Mouse (Mus musculus) layer of hippocampus, adult 18-20 months (tissue): ENCODE results near the gene 2310057M21Rik. TPM values are rescaled to one million over a fixed set of nuclear protein-coding genes. Genes with fewer than 3 reads are reported as not detected.

Source experiments
- DNase-seq, 2 experiments: peaks; one replicate each; pipeline ENCODE4 v3.0.0; 2022; ENCODE audit warnings: low spot score in 2 of 2
- total RNA-seq, 2 experiments: library from RNA; stranded (reverse); gene quantifications; 2 replicates each; pipeline ENCODE4 v1.2.3; 2021

Gene 2310057M21Rik
- total RNA-seq, 2 experiments from 2014 or later, result 32.4 to 33.3 TPM

DNA sequence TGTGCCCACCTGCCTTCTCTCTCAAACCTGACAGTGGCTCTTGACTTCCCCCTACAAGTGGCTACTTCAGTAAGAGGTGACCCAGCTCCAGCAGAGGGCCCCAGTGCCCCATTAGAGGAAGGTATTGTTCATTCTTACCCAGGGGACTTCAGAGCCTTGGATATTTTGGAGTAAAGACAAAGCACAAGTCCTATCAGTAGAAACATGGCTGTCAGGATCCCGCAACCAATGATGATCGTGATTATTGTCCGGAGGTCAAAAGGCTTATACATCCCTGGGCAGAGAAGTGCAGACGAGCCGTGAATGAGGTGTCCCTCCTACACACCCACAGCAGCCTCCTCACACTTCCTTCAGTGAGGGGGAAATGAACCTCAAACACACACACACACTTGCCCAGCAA lies 35.5 kb downstream of the 2310057M21Rik start:
- DNase-seq, result no peak

- DNase-seq, result no peak
These were observed 40.4 kb downstream of the 2310057M21Rik start, which contains the start of gene Cuzd1 for GRCm38 (mm10) chr7:131322192-131322591. Gene Cuzd1, minus strand, starts transcription at chr7:131322292.

GRCm38 (mm10) chr7:131318340-131318739 lies 44.2 kb downstream of the 2310057M21Rik start:
- no peak for DNase-seq

DNA sequence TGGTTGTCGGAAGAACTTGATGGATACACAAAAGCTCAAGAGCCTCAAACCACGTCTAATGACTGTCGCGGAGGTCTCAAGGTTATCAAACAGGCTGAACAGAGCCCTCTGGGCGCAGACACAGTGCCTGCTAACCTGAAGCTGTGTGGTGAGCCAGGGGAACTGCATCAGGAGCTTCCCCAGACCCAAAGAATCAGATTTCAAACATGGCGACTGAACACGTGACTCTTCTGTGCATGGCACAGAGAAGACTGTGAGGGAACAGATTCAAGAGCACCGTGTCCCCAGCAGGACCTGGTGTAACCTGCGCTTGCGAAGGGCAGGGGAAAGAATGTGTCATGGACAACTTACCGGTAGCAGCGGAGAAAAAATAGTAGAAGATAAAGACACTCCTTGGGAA lies 45.0 kb downstream of the 2310057M21Rik start:
- no peak for DNase-seq

DNA sequence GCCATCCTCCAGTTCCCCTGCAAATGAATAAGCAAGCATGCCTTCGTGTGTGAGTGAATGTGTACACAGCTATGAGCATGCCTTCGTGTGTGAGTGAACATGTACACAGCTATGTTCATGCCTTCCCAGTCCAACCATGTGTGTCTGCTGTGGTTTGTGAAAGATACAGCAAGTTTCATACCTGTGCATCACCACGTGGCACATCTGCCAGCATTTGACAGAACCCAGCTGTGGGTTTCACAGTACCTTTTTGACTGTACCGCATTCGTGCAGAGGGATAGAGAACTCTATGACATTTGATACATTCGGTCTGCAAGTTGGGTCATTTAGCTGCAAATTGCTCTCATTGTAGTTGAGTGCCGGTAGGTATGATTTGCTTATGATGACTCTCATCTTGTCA lies 48.1 kb downstream of the 2310057M21Rik start:
- no peak for DNase-seq

DNA sequence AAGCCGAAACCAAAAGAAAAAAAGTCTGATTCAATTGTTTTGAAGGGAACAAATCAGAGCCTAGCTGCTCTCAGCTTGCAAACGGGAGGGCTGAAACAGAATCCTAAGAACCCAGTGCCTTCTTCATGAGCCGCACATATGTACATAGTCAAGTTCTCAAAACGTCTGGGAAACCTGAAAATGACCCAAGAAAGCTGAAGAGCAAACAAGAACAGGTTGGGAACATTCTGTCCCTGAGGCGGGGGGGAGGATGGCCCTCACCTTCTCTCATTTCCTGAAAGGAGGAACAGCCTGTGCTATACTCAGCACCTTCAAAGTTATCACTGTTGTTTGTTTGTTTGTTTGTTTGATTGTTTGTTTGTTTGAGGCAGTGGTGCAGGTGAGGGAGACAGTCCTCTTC lies 55.8 kb downstream of the 2310057M21Rik start:
- no peak for DNase-seq

DNA sequence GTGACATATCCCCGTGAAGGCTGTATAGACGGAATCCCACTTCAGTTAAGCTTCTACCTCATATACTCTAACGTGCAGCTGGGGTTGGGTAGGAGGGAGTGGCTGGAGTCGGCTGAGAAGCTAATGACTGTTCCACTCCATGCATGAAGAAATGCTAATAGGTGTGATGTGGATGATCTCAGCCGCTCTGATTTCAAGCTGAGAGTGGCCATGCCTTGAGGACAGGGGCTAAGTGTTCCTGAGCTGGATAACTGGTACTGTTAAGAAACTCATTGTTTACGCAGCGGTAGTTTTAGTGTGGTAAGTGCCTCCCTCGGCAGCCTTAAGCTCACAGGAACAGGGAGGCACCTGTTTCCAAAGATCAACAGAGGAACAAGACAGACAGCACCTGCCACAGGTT lies 59.2 kb downstream of the 2310057M21Rik start:
- no peak for DNase-seq

GRCm38 (mm10) chr7:131297151-131297550 lies 65.4 kb downstream of the 2310057M21Rik start:
- no peak for DNase-seq

Other genes starting within 250 kb of the 2310057M21Rik start
- not detected for gene 4933402N03Rik, start 216.4 kb downstream of the 2310057M21Rik start, total RNA-seq
- not detected for gene 5430419D17Rik, start 188.4 kb downstream of the 2310057M21Rik start, total RNA-seq
- not detected for gene Cuzd1, start 40.5 kb downstream of the 2310057M21Rik start, total RNA-seq
- under 1 TPM in 1 of 2 experiments, not detected in 1; 0.50 TPM for gene Fam24b, start 33.2 kb downstream of the 2310057M21Rik start, total RNA-seq
- not detected for gene Fam24a, start 28.9 kb downstream of the 2310057M21Rik start, total RNA-seq
- 10 to 100 TPM; 47.4 to 48.0 TPM for gene Pstk, start 8.4 kb upstream of the 2310057M21Rik start, total RNA-seq
- 10 to 100 TPM; 47.7 to 50.9 TPM for gene Ikzf5, start 47.8 kb upstream of the 2310057M21Rik start, total RNA-seq
- 100 to 1,000 TPM; 107 to 108 TPM for gene Acadsb, start 47.8 kb upstream of the 2310057M21Rik start, total RNA-seq
- not detected for gene Hmx3, start 180.1 kb upstream of the 2310057M21Rik start, total RNA-seq
- gene Hmx2, start 186.0 kb upstream of the 2310057M21Rik start, total RNA-seq, result not detected
- 10 to 100 TPM; 60.9 to 63.2 TPM for gene Bub3, start 197.5 kb upstream of the 2310057M21Rik start, total RNA-seq